Mouse (Mus musculus): ENCODE measurements around the gene Utp11. TPM values are rescaled to one million over a fixed set of nuclear protein-coding genes. Genes with fewer than 3 reads are reported as not detected.
A peak's percentile ranks its signal among the peaks of the same experiment; 100 is the strongest.

Utp11 gene
- polyA plus RNA-seq, 1 experiment, result 29.7 TPM

- Histone ChIP-seq H3K79me3 (ENCODE audit: low read depth) (no peaks in the 10 kb centered on the region), H3K79me2 (ENCODE audit: control insufficient read depth, insufficient read depth) (no peaks in the 10 kb centered on the region), H3ac (ENCODE audit: control insufficient read depth, insufficient read length, low read depth) (peak within 1 kb of the TSS; percentile 49), H3K36me3 (ENCODE audit: control insufficient read depth, insufficient read depth) (no peaks in the 10 kb centered on the region), H3K27me3 (ENCODE audit: control insufficient read depth, insufficient read depth, insufficient read length) (peaks cover 67% of the 10 kb centered on the region), H3K4me3 (ENCODE audit: insufficient read depth, poor library complexity, severe bottlenecking) (no peak within 1 kb of the TSS)
- TF ChIP-seq MAX (IDR thresholded peaks at IDR 0.05) (no peak), USF1 (IDR thresholded peaks at IDR 0.05; ENCODE audit: low read depth) (no peak), MYOG (IDR thresholded peaks at IDR 0.05; ENCODE audit: control insufficient read depth, extremely low read depth, insufficient read length) (no peak), CTCF (IDR thresholded peaks at IDR 0.05; ENCODE audit: control insufficient read depth, insufficient read depth, insufficient read length) (no peak), CEBPB (IDR thresholded peaks at IDR 0.05; ENCODE audit: low read depth) (no peak), FOSL1 (IDR thresholded peaks at IDR 0.05; ENCODE audit: insufficient read depth, low read length, poor library complexity, severe bottlenecking) (no peak), MYOD1 (IDR thresholded peaks at IDR 0.05; ENCODE audit: control insufficient read depth, insufficient read length, low read depth) (no peak)
Observed at GRCm38 (mm10) chr4:124656518-124656853, 36.9 kb downstream of the Utp11 start, which contains the start of gene Pou3f1. Gene Pou3f1 (plus strand): TSS chr4:124656807.

- TF ChIP-seq USF1 (IDR thresholded peaks at IDR 0.05; ENCODE audit: low read depth), result no peak
- TF ChIP-seq FOSL1 (IDR thresholded peaks at IDR 0.05; ENCODE audit: insufficient read depth, low read length, poor library complexity, severe bottlenecking), result no peak
- H3K27me3 ChIP-seq (ENCODE audit: control insufficient read depth, insufficient read depth, insufficient read length), result peaks cover 57% of the 10 kb centered on the region
Observed at GRCm38 (mm10) chr4:124652886-124653285, 40.5 kb downstream of the Utp11 start.

GRCm38 (mm10) chr4:124647909-124648308, 45.5 kb downstream of the Utp11 start:
- H3K27me3 ChIP-seq (ENCODE audit: control insufficient read depth, insufficient read depth, insufficient read length), result peaks cover 29% of the 10 kb centered on the region
- no peaks in the 10 kb centered on the region for H3K36me3 ChIP-seq (ENCODE audit: control insufficient read depth, insufficient read depth)
- no peak for TF ChIP-seq MYOD1 (IDR thresholded peaks at IDR 0.05; ENCODE audit: control insufficient read depth, insufficient read length, low read depth)
- no peak for TF ChIP-seq FOSL1 (IDR thresholded peaks at IDR 0.05; ENCODE audit: insufficient read depth, low read length, poor library complexity, severe bottlenecking)
- no peak for TF ChIP-seq MYOG (IDR thresholded peaks at IDR 0.05; ENCODE audit: control insufficient read depth, extremely low read depth, insufficient read length)
- TF ChIP-seq USF1 (IDR thresholded peaks at IDR 0.05; ENCODE audit: low read depth), result no peak
- no peak for TF ChIP-seq CEBPB (IDR thresholded peaks at IDR 0.05; ENCODE audit: low read depth)
- no peak for TF ChIP-seq MAX (IDR thresholded peaks at IDR 0.05)
- TF ChIP-seq CTCF (IDR thresholded peaks at IDR 0.05; ENCODE audit: control insufficient read depth, insufficient read depth, insufficient read length), result no peak

More at GRCm38 (mm10) chr4:124652886-124653285, 40.5 kb downstream of the Utp11 start:
- Histone ChIP-seq H3K4me3 (ENCODE audit: insufficient read depth, poor library complexity, severe bottlenecking) (no peak overlapping the region), H3K79me2 (ENCODE audit: control insufficient read depth, insufficient read depth) (no peaks in the 10 kb centered on the region), H3ac (ENCODE audit: control insufficient read depth, insufficient read length, low read depth) (no peak overlapping the region), H3K79me3 (ENCODE audit: low read depth) (no peaks in the 10 kb centered on the region), H3K36me3 (ENCODE audit: control insufficient read depth, insufficient read depth) (no peaks in the 10 kb centered on the region)

GRCm38 (mm10) chr4:124646591-124646990, 46.8 kb downstream of the Utp11 start:
- no peak for TF ChIP-seq CEBPB (IDR thresholded peaks at IDR 0.05; ENCODE audit: low read depth)
- no peak for TF ChIP-seq USF1 (IDR thresholded peaks at IDR 0.05; ENCODE audit: low read depth)
- no peak for TF ChIP-seq FOSL1 (IDR thresholded peaks at IDR 0.05; ENCODE audit: insufficient read depth, low read length, poor library complexity, severe bottlenecking)
- no peak for TF ChIP-seq MAX (IDR thresholded peaks at IDR 0.05)
- no peak for TF ChIP-seq MYOG (IDR thresholded peaks at IDR 0.05; ENCODE audit: control insufficient read depth, extremely low read depth, insufficient read length)
- TF ChIP-seq CTCF (IDR thresholded peaks at IDR 0.05; ENCODE audit: control insufficient read depth, insufficient read depth, insufficient read length), result no peak
- TF ChIP-seq MYOD1 (IDR thresholded peaks at IDR 0.05; ENCODE audit: control insufficient read depth, insufficient read length, low read depth), result no peak
- H3K79me3 ChIP-seq (ENCODE audit: low read depth), result no peaks in the 10 kb centered on the region
- no peaks in the 10 kb centered on the region for H3K79me2 ChIP-seq (ENCODE audit: control insufficient read depth, insufficient read depth)
- no peak overlapping the region for H3ac ChIP-seq (ENCODE audit: control insufficient read depth, insufficient read length, low read depth)
- no peaks in the 10 kb centered on the region for H3K36me3 ChIP-seq (ENCODE audit: control insufficient read depth, insufficient read depth)
- H3K27me3 ChIP-seq (ENCODE audit: control insufficient read depth, insufficient read depth, insufficient read length), result peaks cover 26% of the 10 kb centered on the region
- H3K4me3 ChIP-seq (ENCODE audit: insufficient read depth, poor library complexity, severe bottlenecking), result no peak overlapping the region

More at GRCm38 (mm10) chr4:124647909-124648308, 45.5 kb downstream of the Utp11 start:
- H3K79me3 ChIP-seq (ENCODE audit: low read depth), result no peaks in the 10 kb centered on the region
- no peaks in the 10 kb centered on the region for H3K79me2 ChIP-seq (ENCODE audit: control insufficient read depth, insufficient read depth)
- no peak overlapping the region for H3ac ChIP-seq (ENCODE audit: control insufficient read depth, insufficient read length, low read depth)
- H3K4me3 ChIP-seq (ENCODE audit: insufficient read depth, poor library complexity, severe bottlenecking), result no peak overlapping the region

GRCm38 (mm10) chr4:124644974-124645433, 48.4 kb downstream of the Utp11 start:
- H3K36me3 ChIP-seq (ENCODE audit: control insufficient read depth, insufficient read depth), result no peaks in the 10 kb centered on the region
- H3K4me3 ChIP-seq (ENCODE audit: insufficient read depth, poor library complexity, severe bottlenecking), result no peak overlapping the region
- H3K79me3 ChIP-seq (ENCODE audit: low read depth), result no peaks in the 10 kb centered on the region
- no peaks in the 10 kb centered on the region for H3K79me2 ChIP-seq (ENCODE audit: control insufficient read depth, insufficient read depth)
- TF ChIP-seq USF1 (IDR thresholded peaks at IDR 0.05; ENCODE audit: low read depth), result no peak
- no peak for TF ChIP-seq MYOD1 (IDR thresholded peaks at IDR 0.05; ENCODE audit: control insufficient read depth, insufficient read length, low read depth)
- no peak for TF ChIP-seq MYOG (IDR thresholded peaks at IDR 0.05; ENCODE audit: control insufficient read depth, extremely low read depth, insufficient read length)
- TF ChIP-seq CTCF (IDR thresholded peaks at IDR 0.05; ENCODE audit: control insufficient read depth, insufficient read depth, insufficient read length), result no peak
- TF ChIP-seq MAX (IDR thresholded peaks at IDR 0.05), result no peak
- TF ChIP-seq FOSL1 (IDR thresholded peaks at IDR 0.05; ENCODE audit: insufficient read depth, low read length, poor library complexity, severe bottlenecking), result no peak
- no peak for TF ChIP-seq CEBPB (IDR thresholded peaks at IDR 0.05; ENCODE audit: low read depth)
- no peak overlapping the region for H3ac ChIP-seq (ENCODE audit: control insufficient read depth, insufficient read length, low read depth)
- H3K27me3 ChIP-seq (ENCODE audit: control insufficient read depth, insufficient read depth, insufficient read length), result peaks cover 29% of the 10 kb centered on the region

GRCm38 (mm10) chr4:124643859-124644258, 49.5 kb downstream of the Utp11 start:
- no peaks in the 10 kb centered on the region for H3K79me3 ChIP-seq (ENCODE audit: low read depth)
- no peak for TF ChIP-seq MYOD1 (IDR thresholded peaks at IDR 0.05; ENCODE audit: control insufficient read depth, insufficient read length, low read depth)
- no peak for TF ChIP-seq CTCF (IDR thresholded peaks at IDR 0.05; ENCODE audit: control insufficient read depth, insufficient read depth, insufficient read length)
- no peak for TF ChIP-seq USF1 (IDR thresholded peaks at IDR 0.05; ENCODE audit: low read depth)
- no peak for TF ChIP-seq FOSL1 (IDR thresholded peaks at IDR 0.05; ENCODE audit: insufficient read depth, low read length, poor library complexity, severe bottlenecking)
- TF ChIP-seq CEBPB (IDR thresholded peaks at IDR 0.05; ENCODE audit: low read depth), result no peak
- no peak for TF ChIP-seq MAX (IDR thresholded peaks at IDR 0.05)
- peaks cover 31% of the 10 kb centered on the region for H3K27me3 ChIP-seq (ENCODE audit: control insufficient read depth, insufficient read depth, insufficient read length)
- H3K36me3 ChIP-seq (ENCODE audit: control insufficient read depth, insufficient read depth), result no peaks in the 10 kb centered on the region
- no peak overlapping the region for H3ac ChIP-seq (ENCODE audit: control insufficient read depth, insufficient read length, low read depth)
- no peak overlapping the region for H3K4me3 ChIP-seq (ENCODE audit: insufficient read depth, poor library complexity, severe bottlenecking)
- H3K79me2 ChIP-seq (ENCODE audit: control insufficient read depth, insufficient read depth), result no peaks in the 10 kb centered on the region

All from C2C12 (cell line).